Comparison of ENCODE assay signal across 8 mouse cellular contexts in the genomic region with DNA sequence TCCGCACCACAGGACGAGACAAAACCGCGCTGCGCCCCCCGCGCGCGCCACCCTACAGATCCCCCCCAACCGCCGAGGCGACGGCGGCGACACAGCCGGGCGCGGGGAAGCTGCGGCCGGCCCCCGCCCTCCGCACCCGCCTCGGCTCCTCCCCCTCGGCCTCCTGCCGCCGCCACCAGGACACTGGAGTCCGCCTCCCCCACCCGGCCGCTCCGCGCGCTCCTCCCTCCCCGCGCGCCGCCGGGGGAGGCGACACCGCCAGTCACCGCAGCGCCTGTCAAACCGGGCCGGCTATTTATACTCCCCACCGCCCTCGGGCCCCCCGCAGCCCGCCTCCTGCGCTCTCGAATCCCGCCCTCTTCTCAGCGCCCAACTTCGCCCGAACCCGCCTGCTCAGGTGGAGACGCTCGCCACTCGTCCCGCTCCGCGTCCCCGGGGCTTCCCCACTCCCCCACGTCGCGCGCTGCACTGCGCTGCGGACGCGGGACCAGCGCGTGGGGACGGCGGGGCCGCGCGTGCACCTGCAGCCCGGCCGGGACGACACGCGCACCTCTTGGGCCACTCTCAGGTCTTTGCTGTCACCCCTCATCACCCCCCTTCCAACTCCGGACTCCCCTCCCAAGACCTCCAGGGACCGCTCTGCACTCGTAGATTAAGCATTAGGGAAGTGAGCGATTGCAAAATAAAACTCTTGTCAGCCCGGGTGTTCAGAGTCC. TPM values are rescaled to one million over a fixed set of nuclear protein-coding genes. Genes with fewer than 3 reads are reported as not detected.
DNase-seq lines count a peak whose midpoint lies in the region; ATAC-seq and TF ChIP-seq lines count a peak whose summit lies in the region.

A gene (minus strand): TSS at position 112 of the 716 bp plus-strand sequence.

- peaks cover 15% of the 10 kb centered on the region for H3K9me3 ChIP-seq in CH12.LX (replicated peaks; ENCODE audit: low read length)
- H3K9me3 ChIP-seq in forebrain, embryonic 12.5 days: no peaks in the 10 kb centered on the region
- no peaks in the 10 kb centered on the region for H3K9me3 ChIP-seq in heart, embryonic 16.5 days (replicated peaks; ENCODE audit: control insufficient read depth, low read length)
- no peaks in the 10 kb centered on the region for H3K9me3 ChIP-seq in liver, embryonic 16.5 days (replicated peaks; ENCODE audit: control insufficient read depth, low read length)
- no peaks in the 10 kb centered on the region for H3K9me3 ChIP-seq in neural tube, embryonic 12.5 days
- no peaks in the 10 kb centered on the region for H3K9me3 ChIP-seq in stomach, postnatal 0 days (ENCODE audit: control insufficient read depth, low read length)

- peaks cover 0 to 22% of the 10 kb centered on the region in 2 experiments; a peak in 2 of 4 replicates for H3K4me1 ChIP-seq in CH12.LX (ENCODE audit: control insufficient read depth in 1 of 2, insufficient read depth in 2 of 2)
- peaks cover 7% of the 10 kb centered on the region for H3K4me1 ChIP-seq in forebrain, embryonic 12.5 days
- H3K4me1 ChIP-seq in heart, embryonic 16.5 days (ENCODE audit: control insufficient read depth, insufficient read depth, low read length): peaks cover 11% of the 10 kb centered on the region
- peaks cover 24% of the 10 kb centered on the region for H3K4me1 ChIP-seq in liver, embryonic 16.5 days (ENCODE audit: control insufficient read depth, low read depth, low read length)
- H3K4me1 ChIP-seq in neural tube, embryonic 12.5 days: peaks cover 6% of the 10 kb centered on the region
- H3K4me1 ChIP-seq in stomach, postnatal 0 days (replicated peaks; ENCODE audit: control insufficient read depth, insufficient read depth): no peaks in the 10 kb centered on the region

- in situ Hi-C loops in CH12.LX (cut with MboI; ENCODE audit: low pct_ligation_motif_present, low pct_unique_long_range_greater_than_20kb, low sequenced_read_pairs): no loop called here

- no peak for TF ChIP-seq CTCF in CH12.LX (conservative IDR thresholded peaks at IDR 0.05 in 1 of 2, IDR thresholded peaks at IDR 0.05 in 1 of 2; ENCODE audit: low read depth in 2 of 2, low read length in 2 of 2)
- TF ChIP-seq CTCF in stomach, postnatal 0 days (IDR thresholded peaks at IDR 0.05; ENCODE audit: low read depth): peak; percentile 20; the same call in 1 of the 2 replicates

- H3K9ac ChIP-seq in CH12.LX (ENCODE audit: insufficient read depth, low read depth): peak within 1 kb of the TSS; percentile 82
- H3K9ac ChIP-seq in forebrain, embryonic 12.5 days: peak within 1 kb of the TSS; percentile 98
- H3K9ac ChIP-seq in heart, embryonic 16.5 days (ENCODE audit: low read length): peak within 1 kb of the TSS; percentile 97
- H3K9ac ChIP-seq in liver, embryonic 16.5 days (ENCODE audit: low read depth, low read length): peak within 1 kb of the TSS; percentile 99
- peak within 1 kb of the TSS; percentile 94 for H3K9ac ChIP-seq in neural tube, embryonic 12.5 days
- peak within 1 kb of the TSS; percentile 94 for H3K9ac ChIP-seq in stomach, postnatal 0 days (ENCODE audit: low read length)

- peaks cover 29% of the 10 kb centered on the region for H3K27me3 ChIP-seq in CH12.LX (replicated peaks)
- no peaks in the 10 kb centered on the region for H3K27me3 ChIP-seq in forebrain, embryonic 12.5 days
- H3K27me3 ChIP-seq in heart, embryonic 16.5 days (ENCODE audit: control insufficient read depth, insufficient read depth, low read length): no peaks in the 10 kb centered on the region
- H3K27me3 ChIP-seq in liver, embryonic 16.5 days (ENCODE audit: control insufficient read depth, insufficient read depth, low read depth, low read length): no peaks in the 10 kb centered on the region
- no peaks in the 10 kb centered on the region for H3K27me3 ChIP-seq in neural tube, embryonic 12.5 days (replicated peaks)
- H3K27me3 ChIP-seq in stomach, postnatal 0 days (ENCODE audit: control insufficient read depth, insufficient read depth, low read length): no peaks in the 10 kb centered on the region

- peaks cover 21% of the 10 kb centered on the region for H3K79me2 ChIP-seq in CH12.LX (replicated peaks; ENCODE audit: control insufficient read depth, extremely low read depth, insufficient read depth, poor library complexity, severe bottlenecking)

- H3K27ac ChIP-seq in CH12.LX (ENCODE audit: insufficient read depth, low read depth): peak within 1 kb of the TSS; percentile 79
- H3K27ac ChIP-seq in forebrain, embryonic 12.5 days: peak within 1 kb of the TSS; percentile 100
- peak within 1 kb of the TSS; percentile 99 for H3K27ac ChIP-seq in heart, embryonic 16.5 days (ENCODE audit: low read length)
- peak within 1 kb of the TSS; percentile 99 for H3K27ac ChIP-seq in liver, embryonic 16.5 days (ENCODE audit: low read length)
- peak within 1 kb of the TSS; percentile 96 for H3K27ac ChIP-seq in neural tube, embryonic 12.5 days
- H3K27ac ChIP-seq in stomach, postnatal 0 days (replicated peaks): peak within 1 kb of the TSS; percentile 99

- no peaks in the 10 kb centered on the region for H3K36me3 ChIP-seq in CH12.LX (replicated peaks in 1 of 2; ENCODE audit: control insufficient read depth in 1 of 2, insufficient read depth in 1 of 2, low read length in 1 of 2)
- H3K36me3 ChIP-seq in forebrain, embryonic 12.5 days (replicated peaks): no peaks in the 10 kb centered on the region
- no peaks in the 10 kb centered on the region for H3K36me3 ChIP-seq in heart, embryonic 16.5 days (ENCODE audit: control insufficient read depth, insufficient read depth)
- H3K36me3 ChIP-seq in liver, embryonic 16.5 days (ENCODE audit: control insufficient read depth, insufficient read depth): no peaks in the 10 kb centered on the region
- H3K36me3 ChIP-seq in neural tube, embryonic 12.5 days: no peaks in the 10 kb centered on the region
- no peaks in the 10 kb centered on the region for H3K36me3 ChIP-seq in stomach, postnatal 0 days (ENCODE audit: control insufficient read depth, insufficient read depth, low read length)

- peak; percentile 72 for TF ChIP-seq POLR2A in CH12.LX (IDR thresholded peaks at IDR 0.05; ENCODE audit: low read depth, low read length)

- H3K4me2 ChIP-seq in CH12.LX (ENCODE audit: insufficient read depth, low read depth, poor library complexity, severe bottlenecking): peak within 1 kb of the TSS; percentile 85
- H3K4me2 ChIP-seq in forebrain, embryonic 12.5 days: peak within 1 kb of the TSS; percentile 81
- peak within 1 kb of the TSS; percentile 71 for H3K4me2 ChIP-seq in heart, embryonic 16.5 days (ENCODE audit: low read depth, low read length)
- peak within 1 kb of the TSS; percentile 100 for H3K4me2 ChIP-seq in liver, embryonic 16.5 days (ENCODE audit: low read depth, low read length)
- peak within 1 kb of the TSS; percentile 78 for H3K4me2 ChIP-seq in neural tube, embryonic 12.5 days (replicated peaks)
- peak within 1 kb of the TSS; percentile 92 for H3K4me2 ChIP-seq in stomach, postnatal 0 days (replicated peaks; ENCODE audit: low read depth)

- peak; percentile 88 for ATAC-seq in forebrain, embryonic 12.5 days (ENCODE audit: low FRiP score)
- peak; percentile 86 for ATAC-seq in heart, embryonic 16.5 days (replicated peaks; ENCODE audit: extremely low read depth, insufficient read depth, low FRiP score)
- peak; percentile 85 for ATAC-seq in liver, embryonic 16.5 days (ENCODE audit: low read depth)
- ATAC-seq in neural tube, embryonic 12.5 days (ENCODE audit: low FRiP score, low read depth): peak; percentile 80
- peak; percentile 89 for ATAC-seq in stomach, postnatal 0 days (ENCODE audit: low FRiP score, low TSS enrichment)

- no peak for TF ChIP-seq RAD21 in CH12.LX (IDR thresholded peaks at IDR 0.05; ENCODE audit: low read depth, low read length)

- TF ChIP-seq EP300 in CH12.LX (IDR thresholded peaks at IDR 0.05; ENCODE audit: low read length): no peak
- no peak for TF ChIP-seq EP300 in stomach, postnatal 0 days (optimal IDR thresholded peaks at IDR 0.05)

- H3K4me3 ChIP-seq in CH12.LX (replicated peaks in 1 of 3; ENCODE audit: low read depth in 2 of 3, low read length in 2 of 3, poor library complexity in 1 of 3): peak within 1 kb of the TSS; percentile 76 to 97 (median 78)
- peak within 1 kb of the TSS; percentile 97 for H3K4me3 ChIP-seq in forebrain, embryonic 12.5 days (replicated peaks)
- peak within 1 kb of the TSS; percentile 74 for H3K4me3 ChIP-seq in heart, embryonic 16.5 days (ENCODE audit: low read length)
- peak within 1 kb of the TSS; percentile 99 for H3K4me3 ChIP-seq in liver, embryonic 16.5 days (ENCODE audit: low read depth, low read length)
- peak within 1 kb of the TSS; percentile 96 for H3K4me3 ChIP-seq in neural tube, embryonic 12.5 days
- peak within 1 kb of the TSS; percentile 95 for H3K4me3 ChIP-seq in stomach, postnatal 0 days (ENCODE audit: low read depth, low read length)

- dilution Hi-C loops in CH12.LX (cut with MboI; ENCODE audit: extremely low pct_ligation_motif_present, extremely low pct_unique_long_range_greater_than_20kb, low sequenced_read_pairs): no loop called here

- WGBS in forebrain, embryonic 12.5 days: under 1% methylated on average over 81 of the region's 87 CpGs
- WGBS in heart, embryonic 16.5 days: under 1% methylated on average over 75 of the region's 87 CpGs
- under 1% methylated on average over 43 of the region's 87 CpGs for WGBS in liver, embryonic 16.5 days (ENCODE audit: insufficient replicate concordance)
- WGBS in neural tube, embryonic 12.5 days: 0% methylated on average over 79 of the region's 87 CpGs
- 2% methylated on average over 56 of the region's 87 CpGs for WGBS in stomach, postnatal 0 days

- DNase-seq in CH12.LX (ENCODE audit: extremely low read depth): peak; percentile 65
- DNase-seq in c-Kit-positive CD71-positive TER-119-negative erythroid progenitor cells, embryonic 14.5 days (ENCODE audit: low read depth): peak; percentile 90
- DNase-seq in kidney, postnatal 36 days: peak; percentile 90 to 94
- peak; percentile 93 for DNase-seq in stomach, postnatal 0 days (ENCODE audit: low spot score)

TF ChIP-seq in CH12.LX, 34 proteins besides CTCF, POLR2A, EP300 and RAD21 (continues in another document):
- TF ChIP-seq RCOR1 (conservative IDR thresholded peaks at IDR 0.05; ENCODE audit: low read depth, low read length): no peak
- TF ChIP-seq ELF1 (IDR thresholded peaks at IDR 0.05; ENCODE audit: low read depth, low read length): no peak
- TF ChIP-seq MAZ (IDR thresholded peaks at IDR 0.05; ENCODE audit: low read depth, low read length): peak; percentile 30; the same call in 1 of the 2 replicates
- peak; percentile 21; the same call in 1 of the 2 replicates for TF ChIP-seq IRF4 (IDR thresholded peaks at IDR 0.05; ENCODE audit: low read depth, low read length)
- no peak for TF ChIP-seq USF1 (IDR thresholded peaks at IDR 0.05; ENCODE audit: low read depth, low read length)

RNA-seq across cellular contexts. Expression of the gene that starts here (rescaled TPM):
- total RNA-seq in CH12.LX (2012; rRNA removed) (30.5 and 31.2 TPM in 2 replicates), CH12.LX (2014; rRNA removed) (41.2 and 42.8 TPM in 2 replicates)
- polyA plus RNA-seq in CH12.LX (2012; ENCODE audit: insufficient read length, low read depth): 30.1 and 32.2 TPM in 2 replicates
- 43.2 and 43.8 TPM in 2 replicates for polyA plus RNA-seq in forebrain, embryonic 12.5 days (2016; fragmentation: Nextera tagmentation; extraction: Ambion mirVana)
- 53.4 and 61.9 TPM in 2 replicates for polyA plus RNA-seq in heart, embryonic 16.5 days (2015; fragmentation: Nextera tagmentation; extraction: Ambion mirVana)
- polyA plus RNA-seq in liver, embryonic 16.5 days (2015; fragmentation: Nextera tagmentation; extraction: Ambion mirVana): 19.0 and 20.0 TPM in 2 replicates
- polyA plus RNA-seq in neural tube, embryonic 12.5 days (2016; fragmentation: Nextera tagmentation; extraction: Ambion mirVana): 41.2 and 57.2 TPM in 2 replicates
- polyA plus RNA-seq in stomach, postnatal 0 days (2015; fragmentation: Nextera tagmentation; extraction: Ambion mirVana): 32.4 and 36.3 TPM in 2 replicates

Comparison
In these comparisons a context has a peak if more than half of its experiments do, and no peak if none do; other contexts are left out.
1. Peak in every context shown above with its lines: DNase-seq, ATAC-seq, H3K4me3 ChIP-seq and H3K27ac ChIP-seq.